Mouse (Mus musculus): ENCODE data around the gene Tln1. TPM values are rescaled to one million over a fixed set of nuclear protein-coding genes. Genes with fewer than 3 reads are reported as not detected.
A peak's percentile ranks its signal among the peaks of the same experiment; 100 is the strongest.
"Not testable (repeated sequence)": the region's sequence is repeated elsewhere in the genome, so short reads cannot be mapped to it uniquely, and the experiment has no call there.

Gene Tln1
- total RNA-seq, 2 experiments from 2014 or later: 35.8 to 42.1 TPM

GRCm38 (mm10) chr4:43551854-43552253 is 10.6 kb downstream of the Tln1 start:
- DNase-seq (ENCODE audit: low spot score in 2 of 2): not testable (repeated sequence)

- no peak for DNase-seq (ENCODE audit: low spot score in 2 of 2)
Measured at GRCm38 (mm10) chr4:43549055-43549454, 13.4 kb downstream of the Tln1 start.

DNA sequence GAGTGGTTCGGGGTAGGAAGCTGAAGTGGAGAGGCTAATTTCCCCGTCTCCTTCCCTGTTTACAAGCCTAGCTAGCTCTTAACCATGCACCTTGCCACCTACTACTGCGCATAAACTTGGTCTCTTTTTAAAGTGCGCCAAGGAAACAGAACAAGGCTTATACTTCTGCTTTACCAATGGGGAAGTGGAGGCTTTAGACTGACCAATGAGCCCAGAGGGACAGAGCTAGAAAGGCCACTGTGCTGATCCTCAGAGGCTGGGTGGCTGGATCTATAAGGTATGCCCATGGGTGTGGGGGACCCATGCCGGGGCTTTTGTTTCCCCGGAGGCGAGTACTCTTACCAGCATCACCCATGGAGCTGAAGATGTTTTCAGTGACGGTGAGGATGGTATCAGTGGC is 15.3 kb downstream of the Tln1 start:
- no peak for DNase-seq (ENCODE audit: low spot score in 2 of 2)

DNA sequence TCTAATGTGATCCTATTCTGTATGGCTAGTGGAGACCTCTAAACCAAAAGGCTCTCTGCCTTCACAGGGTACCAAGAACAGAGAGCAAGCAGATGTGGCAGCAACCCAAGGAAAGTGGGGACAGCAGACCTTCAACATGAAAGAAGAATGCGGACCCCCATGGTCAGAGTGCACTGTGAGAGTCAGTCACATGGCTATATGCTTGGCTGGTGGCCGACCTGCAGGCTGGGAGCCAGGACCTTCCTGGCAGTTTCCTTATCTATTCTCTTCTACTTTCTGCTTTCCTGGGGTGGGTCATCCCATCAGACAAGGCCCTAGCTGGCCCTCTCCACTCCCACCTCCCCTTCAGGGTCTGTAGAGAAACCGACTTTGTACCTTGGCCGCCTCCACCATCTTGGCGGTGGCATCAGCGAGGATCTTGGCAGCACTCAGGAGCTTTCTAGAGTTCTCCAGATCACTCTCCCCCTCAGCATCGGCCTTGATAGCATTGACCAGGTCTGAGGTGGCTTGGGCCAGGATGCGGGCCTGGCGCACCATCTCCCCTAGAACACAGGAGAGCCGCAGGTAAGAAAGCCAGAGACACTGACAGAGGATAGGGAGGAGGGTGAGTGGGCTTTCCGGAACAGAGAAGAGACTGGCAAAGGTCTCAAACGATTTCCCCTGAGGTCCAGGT is 16.0 kb downstream of the Tln1 start:
- DNase-seq (ENCODE audit: low spot score in 2 of 2): no peak

DNA sequence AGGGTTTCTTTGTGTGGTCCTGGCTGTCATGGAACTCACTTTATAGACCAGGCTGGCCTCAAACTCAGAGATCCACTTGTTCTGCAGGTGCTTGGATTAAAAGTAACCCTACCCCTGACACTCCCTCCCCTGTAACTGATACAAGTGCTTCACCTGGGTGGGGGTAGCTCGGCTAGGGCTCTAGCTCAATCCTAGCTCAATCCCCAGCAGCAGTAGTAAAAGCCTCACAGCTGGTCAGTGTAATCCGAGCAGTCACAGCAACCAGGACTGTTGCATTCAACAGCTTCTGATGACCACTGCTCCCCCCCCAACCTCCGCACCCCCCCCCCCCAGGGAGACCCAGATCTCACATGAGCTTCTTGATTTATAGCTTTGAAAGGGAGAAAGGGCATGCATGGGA is 20.4 kb downstream of the Tln1 start:
- DNase-seq (ENCODE audit: low spot score in 2 of 2): no peak

- no peak for DNase-seq (ENCODE audit: low spot score in 2 of 2)
Measured at GRCm38 (mm10) chr4:43536031-43536430, 26.5 kb downstream of the Tln1 start.

DNA sequence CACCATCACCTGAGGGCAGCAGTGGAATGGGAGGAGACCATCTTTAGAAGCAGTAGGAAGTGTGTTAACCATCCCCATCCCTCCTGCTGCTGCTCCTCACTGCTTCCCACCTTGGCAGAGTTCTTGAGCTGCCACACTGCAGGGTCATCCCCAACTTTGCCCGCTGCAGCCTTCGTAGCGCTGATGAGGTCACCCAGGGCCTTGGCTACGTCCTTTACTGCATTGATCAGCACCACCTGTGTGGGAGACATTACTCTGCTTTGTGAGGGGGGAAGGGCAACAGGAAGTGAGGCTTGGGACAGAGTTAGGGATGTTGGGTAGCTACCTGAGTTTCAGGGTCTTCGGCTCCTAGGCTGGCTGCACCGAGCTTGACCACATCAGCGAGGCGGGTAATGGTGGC is 26.9 kb downstream of the Tln1 start:
- DNase-seq (ENCODE audit: low spot score in 2 of 2): no peak

GRCm38 (mm10) chr4:43533270-43533669 is 29.2 kb downstream of the Tln1 start:
- DNase-seq (ENCODE audit: low spot score in 2 of 2): no peak

GRCm38 (mm10) chr4:43530581-43530980 is 31.9 kb downstream of the Tln1 start:
- DNase-seq (ENCODE audit: low spot score in 2 of 2): peak; percentile 51 to 83

DNA sequence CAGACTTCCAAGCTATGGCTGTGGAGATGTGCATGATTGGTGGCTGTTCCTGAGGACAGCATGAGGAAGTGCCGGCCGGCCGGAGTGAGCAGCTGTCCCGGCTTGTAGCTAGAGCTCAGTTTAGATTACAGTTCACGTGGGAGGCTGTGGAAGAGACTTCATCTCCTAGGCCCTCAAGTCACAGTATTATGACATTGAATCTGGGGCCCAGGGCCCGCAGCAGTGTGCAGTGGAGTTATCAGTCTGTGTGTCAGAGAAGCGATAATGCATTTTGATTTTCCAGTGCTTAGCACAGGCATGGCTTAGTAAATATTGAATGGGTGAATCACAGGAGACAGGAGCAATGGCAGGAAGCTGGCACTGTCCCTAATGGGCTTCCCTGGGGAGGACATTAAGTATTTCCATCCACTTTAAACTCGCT is 32.4 kb downstream of the Tln1 start:
- DNase-seq (ENCODE audit: low spot score in 2 of 2): no peak

- DNase-seq (ENCODE audit: low spot score in 2 of 2): no peak
Measured at GRCm38 (mm10) chr4:43528487-43528886, 34.0 kb downstream of the Tln1 start.

GRCm38 (mm10) chr4:43527880-43528279 is 34.6 kb downstream of the Tln1 start:
- DNase-seq (ENCODE audit: low spot score in 2 of 2): no peak

DNA sequence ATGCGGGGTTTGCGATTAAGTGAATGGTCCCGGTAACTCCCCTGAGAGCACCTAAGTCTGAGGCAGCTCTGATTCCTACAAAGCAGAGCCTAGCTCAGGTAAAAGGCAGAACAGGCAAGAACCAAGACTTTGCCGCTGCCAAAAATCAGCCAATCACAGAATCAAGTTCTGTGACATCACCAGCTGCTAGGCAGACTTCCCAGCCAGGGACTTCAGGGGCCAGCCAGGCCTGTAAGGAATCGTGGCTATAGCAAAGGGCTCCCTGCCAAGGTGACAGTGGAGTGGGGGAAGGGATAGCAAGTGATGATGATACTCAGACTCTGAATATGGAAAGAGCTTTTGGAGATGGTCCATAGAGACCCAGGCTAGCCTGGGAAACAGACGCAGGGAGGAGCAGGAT is 42.5 kb downstream of the Tln1 start:
- DNase-seq (ENCODE audit: low spot score in 2 of 2): peak; percentile 76 to 90

GRCm38 (mm10) chr4:43519551-43519950 is 42.9 kb downstream of the Tln1 start:
- DNase-seq (ENCODE audit: low spot score in 2 of 2): no peak

DNA sequence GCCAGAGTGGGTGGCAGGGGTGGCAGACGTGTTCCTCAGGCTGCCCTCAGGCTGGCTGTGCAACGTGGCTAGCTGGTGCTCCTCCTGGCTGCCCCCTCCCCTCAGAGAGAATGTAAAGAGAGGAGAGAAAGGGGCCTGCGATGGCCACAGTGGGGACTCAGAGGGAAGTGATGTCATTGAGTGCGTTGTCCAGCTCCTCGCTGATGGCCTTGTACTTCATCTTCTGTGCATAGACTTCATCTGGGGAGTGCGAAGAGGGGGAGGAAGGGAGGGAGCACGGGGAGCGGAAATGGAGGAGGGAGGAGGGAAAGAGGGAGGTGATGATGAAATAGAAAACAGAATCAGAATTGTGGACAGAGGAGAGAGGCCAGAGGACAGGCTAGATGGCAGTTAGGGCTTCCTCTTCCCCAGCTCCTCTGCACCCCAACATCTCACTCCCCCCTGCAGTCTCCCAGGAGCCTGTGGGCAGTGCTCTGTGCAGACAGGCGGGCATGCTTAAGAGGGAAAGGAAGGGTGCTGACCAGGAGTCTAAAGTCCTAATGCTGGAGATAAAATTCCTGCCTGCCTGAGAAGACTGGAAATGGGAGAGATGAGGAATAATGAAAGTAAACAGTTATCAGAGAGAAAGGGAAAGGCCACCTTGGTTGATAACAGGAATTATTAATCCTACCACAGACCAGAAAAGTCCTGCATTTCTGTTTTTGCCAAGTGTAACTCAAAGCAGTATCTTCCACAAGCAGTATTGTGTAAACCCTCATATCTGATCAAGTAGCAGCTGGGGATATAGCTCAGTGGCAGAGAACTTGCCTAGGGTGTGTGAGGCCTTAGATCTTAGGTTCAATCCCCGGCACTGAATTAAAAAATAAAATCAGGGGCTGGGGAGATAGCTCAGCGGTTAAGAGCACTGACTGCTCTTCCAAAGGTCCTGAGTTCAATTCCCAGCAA is 46.5 kb downstream of the Tln1 start:
- DNase-seq (ENCODE audit: low spot score in 2 of 2): no peak

GRCm38 (mm10) chr4:43513791-43514190 is 48.7 kb downstream of the Tln1 start:
- no peak for DNase-seq (ENCODE audit: low spot score in 2 of 2)

GRCm38 (mm10) chr4:43513300-43513699 is 49.2 kb downstream of the Tln1 start:
- DNase-seq (ENCODE audit: low spot score in 2 of 2): no peak

DNA sequence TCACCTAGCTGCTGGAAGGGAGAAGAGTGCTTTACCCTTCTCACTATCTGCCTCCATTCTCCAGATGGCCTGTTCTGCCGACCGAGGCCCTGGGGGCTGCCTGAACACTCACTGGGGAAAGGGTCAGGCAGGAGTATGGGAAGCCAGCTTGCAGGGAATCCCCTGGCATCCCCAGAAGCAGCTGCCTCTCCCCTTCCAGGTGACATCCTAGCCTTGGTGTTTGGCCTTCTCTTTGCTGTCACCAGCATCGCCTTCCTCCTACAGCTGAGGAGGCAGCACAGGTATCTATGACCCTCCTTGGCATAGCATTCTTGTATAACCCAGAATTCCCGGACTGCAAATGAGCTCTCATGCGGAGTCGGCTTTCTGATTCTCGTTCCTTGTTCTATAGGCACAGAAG is 49.8 kb downstream of the Tln1 start:
- no peak for DNase-seq (ENCODE audit: low spot score in 2 of 2)

DNA sequence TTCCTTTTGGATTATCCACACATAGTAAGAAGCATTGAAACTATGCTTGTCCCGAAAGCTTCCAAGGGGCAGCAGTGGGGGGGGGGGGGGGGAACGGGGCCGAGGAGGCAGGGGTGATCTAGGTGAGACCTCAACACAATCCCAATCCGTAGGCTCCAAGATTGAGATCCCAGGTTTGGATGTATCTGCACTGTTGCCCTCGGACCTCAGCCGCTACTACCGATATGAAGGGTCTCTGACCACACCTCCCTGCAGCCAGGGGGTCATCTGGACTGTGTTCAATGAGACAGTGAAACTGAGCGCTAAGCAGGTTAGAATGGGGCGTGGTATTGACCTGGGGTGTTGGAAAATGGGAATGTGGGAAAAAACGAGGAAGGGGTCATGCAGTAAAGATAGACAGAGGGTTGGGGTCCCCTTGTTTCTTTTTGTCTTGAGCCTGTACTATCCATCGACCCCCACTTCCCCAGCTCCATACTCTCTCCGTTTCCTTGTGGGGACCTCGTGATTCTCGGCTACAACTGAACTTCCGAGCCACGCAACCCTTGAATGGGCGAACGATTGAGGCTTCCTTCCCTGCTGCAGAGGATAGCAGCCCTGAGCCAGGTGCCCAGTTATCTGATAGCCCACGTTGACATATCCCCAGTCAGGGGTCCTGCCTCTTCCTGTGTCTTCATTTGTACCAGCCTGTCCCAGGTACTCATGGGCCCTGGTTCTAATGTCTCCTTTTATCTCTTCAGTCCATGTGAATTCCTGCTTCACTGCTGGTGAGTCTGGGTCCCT is 50.6 kb downstream of the Tln1 start:
- no peak for DNase-seq (ENCODE audit: low spot score in 2 of 2)

- DNase-seq (ENCODE audit: low spot score in 2 of 2): no peak
Measured at GRCm38 (mm10) chr4:43509109-43509508, 53.4 kb downstream of the Tln1 start.

DNA sequence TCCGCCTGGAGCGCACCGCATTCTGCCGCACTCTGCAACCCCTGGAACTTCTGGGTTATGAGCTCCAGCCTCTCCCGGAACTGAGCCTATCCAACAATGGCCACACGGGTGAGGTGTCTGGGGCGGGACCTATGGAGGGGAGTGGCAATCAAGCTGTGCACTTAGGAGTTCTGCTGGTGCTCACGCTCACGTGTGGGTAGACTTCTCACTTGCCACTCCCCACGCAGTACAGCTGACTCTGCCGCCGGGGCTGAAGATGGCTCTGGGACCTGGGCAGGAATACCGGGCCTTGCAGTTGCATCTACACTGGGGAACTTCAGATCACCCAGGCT is 53.9 kb downstream of the Tln1 start:
- DNase-seq (ENCODE audit: low spot score in 2 of 2): no peak
